Mouse (Mus musculus) heart, adult 2 months (tissue): ENCODE measurements at regions not wholly inside any gene's neighbourhood (a gene's known extent, or its start where the extent isn't known, plus 50 kb on each side); places are given as distances from the start of the nearest gene placed in this dataset.

Source experiments
- DNase-seq, 2 experiments: peaks; one replicate each; pipeline ENCODE4 v3.0.0; 2021
- H3K27ac ChIP-seq: fragments of 200-600 bp; 2 replicates; pipeline ENCODE4 v1.8.1; 2022
- H3K27me3 ChIP-seq: fragments of 200-500 bp; 2 replicates; pipeline ENCODE4 v1.6.1; 2012; ENCODE audit warnings: mild to moderate bottlenecking, low read length, inconsistent platforms, mixed read lengths; ENCODE audit not compliant: control insufficient read depth, insufficient read depth
- H3K36me3 ChIP-seq: fragments of 200-500 bp; 2 replicates; pipeline ENCODE4 v1.6.1; 2012; ENCODE audit warnings: low read length, inconsistent platforms; ENCODE audit not compliant: control insufficient read depth, insufficient read depth
- H3K4me1 ChIP-seq: fragments of 200-500 bp; 2 replicates; pipeline ENCODE4 v1.6.1; 2011; ENCODE audit warnings: low read length; ENCODE audit not compliant: control insufficient read depth, insufficient read depth
- H3K4me3 ChIP-seq: fragments of 200-600 bp; 2 replicates; pipeline ENCODE4 v1.8.1; 2022
- H3K79me2 ChIP-seq: fragments of 200-500 bp; replicated peaks from 2 replicates; pipeline ENCODE4 v1.6.1; 2012; ENCODE audit warnings: mild to moderate bottlenecking, inconsistent platforms, low read length, moderate library complexity, mixed read lengths; ENCODE audit not compliant: control insufficient read depth, insufficient read depth
- H3K9ac ChIP-seq: fragments of 200-500 bp; 2 replicates; pipeline ENCODE4 v1.6.1; 2012; ENCODE audit warnings: low read depth, mild to moderate bottlenecking, control low read depth, inconsistent platforms, low read length, mixed read lengths
- CTCF ChIP-seq: fragments of 200-600 bp; IDR thresholded peaks from 2 replicates; pipeline ENCODE4 v1.8.1; 2022; ENCODE audit warnings: antibody characterized with exemption, mild to moderate bottlenecking, moderate library complexity
- EP300 ChIP-seq: fragments of 200-500 bp; IDR thresholded peaks from 2 replicates; pipeline ENCODE4 v1.6.1; 2011; ENCODE audit warnings: low read depth, low read length, control low read depth; ENCODE audit not compliant: insufficient read depth
- POLR2A ChIP-seq: fragments of 200-500 bp; IDR thresholded peaks from 2 replicates; pipeline ENCODE4 v1.6.1; 2011; ENCODE audit warnings: mild to moderate bottlenecking, low read depth, low read length, control low read depth; ENCODE audit not compliant: insufficient read depth
- whole genome bisulfite sequencing: fragments of 180-500 bp; shearing (Covaris S2); methylation state at CpG from one replicate; pipeline ENCODE4 v1.1.7; 2018; 5-methylcytosine and 5-hydroxymethylcytosine counted together
- intact Hi-C: fragments of 180-260 bp; cut with DNase I; formaldehyde crosslinking; loops from one replicate; pipeline ENCODE4 v1.15.1; 2025

- TF ChIP-seq CTCF (no peak), POLR2A (no peak), EP300 (no peak)
- Histone ChIP-seq H3K27me3 (no peaks in the 10 kb centered on the region), H3K27ac (no peak overlapping the region), H3K9ac (no peak overlapping the region), H3K36me3 (no peaks in the 10 kb centered on the region), H3K4me3 (no peak overlapping the region), H3K79me2 (no peaks in the 10 kb centered on the region), H3K4me1 (no peaks in the 10 kb centered on the region)
- 63% methylated on average over 6 of the region's 6 CpGs for WGBS
- no peak for DNase-seq
- intact Hi-C loops = no loop called here
These were observed 686.0 kb downstream of the Pdcd6ip start for GRCm38 (mm10) chr9:113021866-113022645.

- no peak for TF ChIP-seq EP300
- TF ChIP-seq CTCF = no peak
- Histone ChIP-seq H3K27me3 (no peaks in the 10 kb centered on the region), H3K36me3 (no peaks in the 10 kb centered on the region), H3K79me2 (no peaks in the 10 kb centered on the region), H3K9ac (no peak overlapping the region), H3K27ac (no peak overlapping the region), H3K4me3 (no peak overlapping the region), H3K4me1 (no peaks in the 10 kb centered on the region)
- intact Hi-C loops = no loop called here
- DNase-seq = no peak
- WGBS = 49% methylated on average over 6 of the region's 6 CpGs
These were observed 688.5 kb downstream of the Pdcd6ip start for GRCm38 (mm10) chr9:113019576-113019975.

- H3K36me3 ChIP-seq = no peaks in the 10 kb centered on the region
- H3K9ac ChIP-seq = no peak overlapping the region
- no peaks in the 10 kb centered on the region for H3K79me2 ChIP-seq
- H3K4me3 ChIP-seq = no peak overlapping the region
- H3K4me1 ChIP-seq = no peaks in the 10 kb centered on the region
- intact Hi-C loops = no loop called here
- H3K27me3 ChIP-seq = no peaks in the 10 kb centered on the region
- DNase-seq = no peak
- WGBS = 64% methylated on average over 4 of the region's 4 CpGs
- TF ChIP-seq CTCF (no peak), EP300 (no peak), POLR2A (no peak)
- H3K27ac ChIP-seq = no peak overlapping the region
These were observed 700.0 kb downstream of the Pdcd6ip start for GRCm38 (mm10) chr9:113008106-113008505.

- no peak overlapping the region for H3K27ac ChIP-seq
- intact Hi-C loops = no loop called here
- DNase-seq = no peak
- no peaks in the 10 kb centered on the region for H3K36me3 ChIP-seq
- TF ChIP-seq EP300 (no peak), CTCF (no peak), POLR2A (no peak)
- WGBS = 63% methylated on average over 1 of the region's 1 CpGs
- no peaks in the 10 kb centered on the region for H3K4me1 ChIP-seq
- no peak overlapping the region for H3K4me3 ChIP-seq
- H3K27me3 ChIP-seq = no peaks in the 10 kb centered on the region
- no peaks in the 10 kb centered on the region for H3K79me2 ChIP-seq
- no peak overlapping the region for H3K9ac ChIP-seq
These were observed 711.9 kb downstream of the Pdcd6ip start for GRCm38 (mm10) chr9:112996204-112996603.

- 68% methylated on average over 4 of the region's 4 CpGs for WGBS
- Histone ChIP-seq H3K9ac (no peak overlapping the region), H3K27ac (no peak overlapping the region), H3K4me3 (no peak overlapping the region), H3K36me3 (no peaks in the 10 kb centered on the region), H3K79me2 (no peaks in the 10 kb centered on the region), H3K4me1 (no peaks in the 10 kb centered on the region), H3K27me3 (no peaks in the 10 kb centered on the region)
- DNase-seq = no peak
- intact Hi-C loops = no loop called here
- TF ChIP-seq POLR2A (no peak), EP300 (no peak), CTCF (no peak)
These were observed 713.3 kb downstream of the Pdcd6ip start for GRCm38 (mm10) chr9:112994774-112995173.

GRCm38 (mm10) chr9:112993627-112994026 is 714.4 kb downstream of the Pdcd6ip start:
- H3K4me1 ChIP-seq = no peaks in the 10 kb centered on the region
- no peak for DNase-seq
- 42% methylated on average over 2 of the region's 2 CpGs for WGBS
- no peak overlapping the region for H3K4me3 ChIP-seq
- intact Hi-C loops = no loop called here
- no peak overlapping the region for H3K27ac ChIP-seq
- H3K79me2 ChIP-seq = no peaks in the 10 kb centered on the region
- no peak for TF ChIP-seq EP300
- TF ChIP-seq POLR2A = no peak
- no peak for TF ChIP-seq CTCF
- H3K9ac ChIP-seq = no peak overlapping the region
- H3K27me3 ChIP-seq = no peaks in the 10 kb centered on the region
- H3K36me3 ChIP-seq = no peaks in the 10 kb centered on the region
